Mouse (Mus musculus) hindbrain, embryonic 13.5 days (tissue): ENCODE results near the gene Mrps21. TPM values are rescaled to one million over a fixed set of nuclear protein-coding genes. Genes with fewer than 3 reads are reported as not detected.

ENCODE experiments used
- ATAC-seq: fragments of 200-750 bp; cut with Nextera tagmentation; 2 replicates; pipeline ENCODE4 v1.8.0; 2017; ENCODE audit warnings: moderate TSS enrichment; ENCODE audit not compliant: low FRiP score
- H3K27ac ChIP-seq: fragments of 300-500 bp; sonication (generic); 2 replicates; pipeline ENCODE4 v1.5.1; 2015; ENCODE audit warnings: inconsistent platforms, mild to moderate bottlenecking, moderate library complexity
- H3K27me3 ChIP-seq: fragments of 300-500 bp; sonication (generic); 2 replicates; pipeline ENCODE4 v1.6.1; 2015; ENCODE audit warnings: mild to moderate bottlenecking, inconsistent platforms
- H3K36me3 ChIP-seq: fragments of 300-500 bp; sonication (generic); 2 replicates; pipeline ENCODE4 v1.6.1; 2015; ENCODE audit warnings: mild to moderate bottlenecking, inconsistent platforms
- H3K4me1 ChIP-seq: fragments of 300-500 bp; sonication (generic); replicated peaks from 2 replicates; pipeline ENCODE4 v1.6.1; 2015; ENCODE audit warnings: inconsistent platforms
- H3K4me2 ChIP-seq: fragments of 300-500 bp; sonication (generic); 2 replicates; pipeline ENCODE4 v1.6.1; 2015; ENCODE audit warnings: inconsistent platforms, mild to moderate bottlenecking, moderate library complexity
- H3K4me3 ChIP-seq: fragments of 300-500 bp; sonication (generic); 2 replicates; pipeline ENCODE4 v1.5.1; 2015; ENCODE audit warnings: mild to moderate bottlenecking, inconsistent platforms
- H3K9ac ChIP-seq: fragments of 300-500 bp; sonication (generic); 2 replicates; pipeline ENCODE4 v1.6.1; 2015; ENCODE audit warnings: mild to moderate bottlenecking, inconsistent platforms
- H3K9me3 ChIP-seq: fragments of 300-500 bp; sonication (generic); 2 replicates; pipeline ENCODE4 v1.6.1; 2016; ENCODE audit warnings: inconsistent platforms
- whole genome bisulfite sequencing: fragments of 180-500 bp; shearing (Covaris S2); methylation state at CpG from one replicate; pipeline ENCODE4 v1.1.7; 2015; 5-methylcytosine and 5-hydroxymethylcytosine counted together
- polyA plus RNA-seq: library from polyadenylated mRNA; unstranded; fragments of >200 nt; fragmentation: Nextera tagmentation; extraction: Ambion mirVana; gene quantifications from 2 replicates; pipeline ENCODE4 v1.2.1, GENCODE M21; 2015

Gene Mrps21
- polyA plus RNA-seq, 1 experiment from 2014 or later, result 331 TPM

DNA sequence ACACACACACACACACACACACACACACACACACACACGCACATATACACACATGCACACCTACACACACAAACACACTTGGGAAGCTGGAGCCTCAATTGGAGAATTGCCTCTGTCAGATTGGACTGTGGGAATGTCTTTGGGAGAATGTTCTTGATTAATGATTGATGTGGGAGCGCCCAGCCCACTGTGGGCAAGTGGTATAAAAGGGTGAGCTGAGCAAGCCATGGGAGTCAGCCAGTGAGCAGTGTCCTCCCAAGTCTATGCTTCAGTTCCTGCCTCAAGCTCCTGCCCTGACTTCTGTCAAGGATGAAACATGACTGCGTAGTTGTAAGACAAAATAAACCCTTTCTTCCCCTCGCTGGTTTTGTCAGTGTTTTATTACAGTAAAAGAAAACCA is 16.3 kb upstream of the Mrps21 start:
- Histone ChIP-seq H3K9me3 (no peaks in the 10 kb centered on the region), H3K36me3 (no peaks in the 10 kb centered on the region), H3K27ac (no peak overlapping the region), H3K9ac (no peak overlapping the region), H3K27me3 (peaks cover 9% of the 10 kb centered on the region; the same call in 1 of the 2 replicates), H3K4me2 (no peak overlapping the region), H3K4me3 (no peak overlapping the region), H3K4me1 (peaks cover 16% of the 10 kb centered on the region)
- ATAC-seq, result no peak
- whole genome bisulfite sequencing, result 80% methylated on average over 4 of the region's 4 CpGs

DNA sequence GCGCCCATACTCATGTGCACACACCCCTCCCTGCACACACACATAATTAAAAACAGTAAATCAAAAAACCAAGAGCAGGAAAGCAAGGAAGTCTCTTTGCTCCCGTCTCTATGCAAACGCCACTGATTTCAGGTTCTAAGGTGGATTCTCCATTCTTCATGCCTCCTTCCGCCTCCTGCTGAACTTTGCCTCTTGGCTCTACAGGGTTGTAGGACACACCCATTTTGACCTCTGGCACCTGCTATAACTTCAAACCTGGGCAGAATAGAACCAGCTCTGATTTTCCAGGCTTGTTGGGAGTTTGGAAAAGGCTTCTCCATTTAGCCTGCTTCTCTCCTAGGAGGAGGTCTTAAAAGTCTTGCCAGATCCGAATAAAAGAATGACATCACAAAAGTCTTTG is 13.1 kb upstream of the Mrps21 start:
- Histone ChIP-seq H3K4me3 (no peak overlapping the region), H3K27ac (no peak overlapping the region), H3K27me3 (0 out of 2 replicates have a peak, but pooled peaks cover 3% of the 10 kb centered on the region), H3K4me2 (no peak overlapping the region), H3K9me3 (no peaks in the 10 kb centered on the region), H3K9ac (no peak overlapping the region), H3K4me1 (peaks cover 16% of the 10 kb centered on the region), H3K36me3 (no peaks in the 10 kb centered on the region)
- no peak for ATAC-seq
- 87% methylated on average over 5 of the region's 5 CpGs for WGBS

DNA sequence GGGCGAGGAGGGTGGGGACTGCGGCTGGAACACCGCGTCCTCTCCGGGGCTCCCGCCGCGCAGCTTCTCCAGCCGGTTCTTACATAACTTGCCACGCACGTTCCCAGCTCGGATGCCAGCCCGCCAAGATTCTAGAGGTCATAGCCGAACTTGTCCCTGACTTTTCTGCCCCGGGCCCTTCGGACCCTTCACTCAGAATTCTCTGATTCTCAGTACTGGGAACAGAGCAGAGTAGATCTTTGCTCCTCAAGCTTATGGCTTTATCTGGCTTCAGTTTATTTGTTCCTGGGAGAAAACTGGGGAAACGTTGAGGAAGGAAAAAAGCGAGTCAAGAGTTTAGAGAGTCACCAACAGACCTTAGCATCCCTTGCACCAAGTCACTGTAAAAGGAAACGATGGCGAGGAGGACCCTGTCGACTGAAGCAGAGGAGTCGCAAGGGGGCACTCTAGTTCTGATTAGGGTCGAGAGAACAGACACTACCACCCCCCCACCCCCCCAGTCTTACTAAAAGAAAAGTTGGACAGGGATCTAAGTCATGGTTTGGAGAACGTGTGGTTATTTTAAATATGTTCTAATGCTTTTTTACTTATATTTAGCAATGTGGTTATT is 11.6 kb upstream of the Mrps21 start:
- Histone ChIP-seq H3K9ac (peak overlapping the region; percentile 61), H3K4me3 (peak overlapping the region; percentile 59), H3K36me3 (no peaks in the 10 kb centered on the region), H3K4me2 (peak overlapping the region; percentile 98), H3K9me3 (no peaks in the 10 kb centered on the region), H3K27me3 (0 out of 2 replicates have a peak, but pooled peaks cover 3% of the 10 kb centered on the region), H3K27ac (no peak overlapping the region), H3K4me1 (peaks cover 16% of the 10 kb centered on the region)
- no peak for ATAC-seq
- 2% methylated on average over 24 of the region's 24 CpGs for WGBS

DNA sequence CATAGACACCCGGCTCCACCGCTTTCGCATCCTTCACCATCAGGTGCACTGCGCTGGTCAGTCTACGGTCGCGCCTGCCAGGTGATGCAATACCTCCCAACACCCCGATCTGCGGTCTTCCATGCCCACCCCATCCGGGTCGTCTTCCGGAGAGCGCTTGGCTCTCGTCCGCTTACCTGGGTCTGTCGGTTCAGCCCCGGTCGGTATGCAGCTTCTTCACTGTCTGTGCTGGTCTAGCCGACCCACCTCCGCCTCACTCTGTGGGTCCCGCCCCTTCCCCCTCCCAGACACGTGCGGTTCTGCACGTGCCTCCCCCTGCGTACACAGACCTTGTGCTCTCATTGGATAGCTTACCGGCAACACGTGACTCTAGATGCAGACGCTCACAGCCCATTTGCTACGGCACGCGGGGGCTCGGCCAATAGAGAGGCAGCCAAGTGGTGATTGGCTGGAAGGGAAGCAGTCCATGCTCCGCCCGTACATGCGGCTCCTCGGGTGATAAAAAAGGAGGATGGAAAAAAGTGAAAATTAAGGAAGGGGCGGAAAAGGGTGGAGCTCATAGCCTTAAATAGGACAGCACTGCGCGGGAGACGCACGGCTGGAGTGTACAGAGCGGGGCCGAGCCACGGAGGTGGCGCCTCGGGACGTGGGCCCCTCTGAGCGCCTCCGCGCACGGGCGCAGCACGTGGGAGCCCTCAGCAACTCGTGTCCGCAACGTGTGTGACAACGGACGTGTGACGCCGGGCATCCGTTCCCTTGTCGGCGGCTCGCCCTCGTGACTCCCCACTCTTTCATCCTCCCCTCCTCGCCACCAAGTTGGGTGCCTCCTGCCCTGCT is 10.9 kb upstream of the Mrps21 start, which contains the start of gene Ciart:
Gene Ciart (minus strand): TSS at position 273 of the 837 bp plus-strand sequence.
- peak within 1 kb of the TSS; percentile 98 for H3K4me2 ChIP-seq
- under 1% methylated on average over 43 of the region's 66 CpGs for WGBS
- no peaks in the 10 kb centered on the region for H3K9me3 ChIP-seq
- H3K4me3 ChIP-seq, result peak within 1 kb of the TSS; percentile 59
- H3K27me3 ChIP-seq, result 0 out of 2 replicates have a peak, but pooled peaks cover 3% of the 10 kb centered on the region
- peak within 1 kb of the TSS; percentile 61 for H3K9ac ChIP-seq
- peaks cover 16% of the 10 kb centered on the region for H3K4me1 ChIP-seq
- no peaks in the 10 kb centered on the region for H3K36me3 ChIP-seq
- no peak within 1 kb of the TSS for H3K27ac ChIP-seq
- peak; percentile 99 for ATAC-seq

DNA sequence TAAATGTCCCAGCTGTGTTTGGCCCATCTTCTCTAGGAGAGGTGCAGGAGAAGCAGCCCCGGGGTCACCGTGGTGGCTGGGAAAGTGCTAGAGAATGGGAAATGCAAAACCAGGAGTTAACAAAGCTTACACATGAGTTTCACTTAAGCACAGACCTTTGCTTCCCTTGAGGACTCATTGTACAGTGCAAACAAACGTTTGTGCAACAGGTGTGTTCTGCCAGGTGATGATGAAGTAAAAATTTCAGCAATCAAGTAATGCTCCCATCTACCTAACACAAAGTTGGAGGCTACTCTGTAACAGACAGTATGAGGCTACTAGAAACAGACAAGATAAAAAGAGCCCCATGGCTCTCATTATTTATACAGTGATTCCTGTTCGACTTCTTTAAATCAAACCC is 7.7 kb upstream of the Mrps21 start:
- Histone ChIP-seq H3K27me3 (0 out of 2 replicates have a peak, but pooled peaks cover under 1% of the 10 kb centered on the region), H3K36me3 (no peaks in the 10 kb centered on the region), H3K4me1 (peaks cover 16% of the 10 kb centered on the region), H3K9me3 (no peaks in the 10 kb centered on the region), H3K27ac (no peak overlapping the region), H3K9ac (no peak overlapping the region), H3K4me3 (no peak overlapping the region), H3K4me2 (no peak overlapping the region)
- ATAC-seq, result no peak
- WGBS, result 93% methylated on average over 4 of the region's 4 CpGs

DNA sequence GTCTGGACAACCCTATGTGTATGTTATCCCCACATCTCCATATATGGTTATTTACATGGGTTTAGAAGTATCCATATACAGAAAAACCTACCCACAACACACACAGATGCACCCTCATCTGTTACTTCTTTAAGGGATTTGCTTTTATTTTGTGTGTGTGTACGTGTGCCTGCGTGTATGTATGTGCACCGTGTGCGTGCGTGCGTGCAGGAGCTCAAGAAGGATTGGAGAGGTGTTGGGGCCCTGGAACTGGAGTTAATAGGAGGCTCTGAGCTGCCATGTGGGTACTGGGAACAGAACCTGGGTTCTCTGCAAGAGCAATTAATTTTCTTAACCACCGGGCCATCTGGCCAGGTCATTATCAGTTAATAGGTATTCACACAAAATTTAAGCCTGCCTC is 729 bp upstream of the Mrps21 start:
- ATAC-seq, result no peak
- Histone ChIP-seq H3K27ac (no peak overlapping the region), H3K27me3 (no peaks in the 10 kb centered on the region), H3K4me3 (peak overlapping the region; percentile 72), H3K9ac (peak overlapping the region; percentile 86), H3K4me2 (peak overlapping the region; percentile 82), H3K4me1 (peaks cover 25% of the 10 kb centered on the region), H3K36me3 (peaks cover 27% of the 10 kb centered on the region), H3K9me3 (no peaks in the 10 kb centered on the region)
- 82% methylated on average over 7 of the region's 7 CpGs for WGBS

DNA sequence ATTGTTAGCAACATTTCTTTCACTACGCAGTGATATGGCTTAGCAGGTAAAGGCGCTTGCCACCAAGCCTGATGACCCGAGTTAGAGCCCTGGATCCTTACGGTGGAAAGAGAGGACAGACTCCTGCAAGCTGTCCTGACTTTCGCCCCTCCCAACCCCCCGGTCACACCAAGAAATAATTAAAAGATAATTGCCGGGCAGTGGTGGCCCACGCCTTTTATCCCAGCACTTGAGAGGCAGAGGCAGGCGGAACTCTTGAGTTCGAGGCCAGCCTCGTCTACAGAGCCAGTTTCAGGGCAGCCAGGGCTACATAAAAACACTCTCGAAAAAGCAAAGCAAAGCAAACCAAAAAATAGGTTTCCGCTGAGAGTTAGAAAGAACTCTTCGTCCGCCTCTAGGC is 343 bp downstream of the Mrps21 start:
- Histone ChIP-seq H3K4me1 (peaks cover 25% of the 10 kb centered on the region), H3K36me3 (peaks cover 31% of the 10 kb centered on the region), H3K4me3 (peak overlapping the region; percentile 72), H3K27ac (peak overlapping the region; percentile 85), H3K27me3 (no peaks in the 10 kb centered on the region), H3K9ac (peak overlapping the region; percentile 86), H3K4me2 (peak overlapping the region; percentile 82), H3K9me3 (no peaks in the 10 kb centered on the region)
- 10% methylated on average over 15 of the region's 15 CpGs for WGBS
- peak; percentile 29; the same call in 1 of the 2 replicates for ATAC-seq

DNA sequence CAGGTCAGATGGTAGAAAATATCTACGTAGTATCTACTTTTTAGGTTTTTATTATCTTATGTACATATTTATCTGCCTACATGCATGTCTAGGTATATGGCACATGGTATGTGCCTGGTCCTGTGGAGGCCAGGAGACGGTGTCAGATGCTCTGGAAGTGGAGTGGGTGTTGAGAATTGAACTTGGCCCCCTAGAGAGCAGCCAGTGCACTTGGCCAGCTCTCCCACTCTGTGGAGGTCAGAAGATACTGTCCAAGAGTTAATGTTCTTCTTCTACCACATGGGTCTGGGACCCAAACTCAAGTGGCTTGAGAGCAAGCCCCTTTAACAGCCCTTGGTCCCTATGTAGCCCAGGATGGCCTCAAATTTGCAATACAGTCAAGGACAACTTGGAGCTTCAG is 3.9 kb downstream of the Mrps21 start:
- Histone ChIP-seq H3K27ac (no peak overlapping the region), H3K4me2 (no peak overlapping the region), H3K36me3 (peaks cover 55% of the 10 kb centered on the region), H3K27me3 (no peaks in the 10 kb centered on the region), H3K4me3 (no peak overlapping the region), H3K9me3 (no peaks in the 10 kb centered on the region), H3K9ac (no peak overlapping the region), H3K4me1 (peaks cover 23% of the 10 kb centered on the region)
- WGBS, result 96% methylated on average over 2 of the region's 2 CpGs
- no peak for ATAC-seq

DNA sequence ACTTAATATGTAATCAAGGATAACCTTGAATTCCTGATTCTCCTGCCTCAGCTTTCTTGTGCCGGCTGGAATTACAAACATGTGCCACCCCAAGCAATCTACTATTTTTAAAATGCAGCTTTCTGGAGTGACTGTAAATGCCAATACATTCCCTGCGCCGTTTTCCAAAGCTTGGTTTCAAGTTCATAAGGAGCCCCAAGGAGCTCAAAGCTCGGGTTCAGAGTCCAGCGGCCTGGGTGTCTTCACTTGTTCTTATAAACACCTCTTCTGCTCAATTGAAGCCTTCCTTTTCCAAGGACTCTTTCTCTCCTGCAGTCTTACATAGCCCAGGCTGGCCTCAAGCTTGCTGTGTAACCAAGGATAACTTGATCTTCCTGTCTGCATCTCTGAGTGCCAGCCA is 5.2 kb downstream of the Mrps21 start:
- no peak overlapping the region for H3K4me3 ChIP-seq
- ATAC-seq, result no peak
- no peak overlapping the region for H3K27ac ChIP-seq
- no peaks in the 10 kb centered on the region for H3K27me3 ChIP-seq
- peaks cover 58% of the 10 kb centered on the region for H3K36me3 ChIP-seq
- H3K9ac ChIP-seq, result no peak overlapping the region
- H3K9me3 ChIP-seq, result no peaks in the 10 kb centered on the region
- H3K4me1 ChIP-seq, result peaks cover 18% of the 10 kb centered on the region
- no peak overlapping the region for H3K4me2 ChIP-seq
- 90% methylated on average over 5 of the region's 5 CpGs for WGBS

DNA sequence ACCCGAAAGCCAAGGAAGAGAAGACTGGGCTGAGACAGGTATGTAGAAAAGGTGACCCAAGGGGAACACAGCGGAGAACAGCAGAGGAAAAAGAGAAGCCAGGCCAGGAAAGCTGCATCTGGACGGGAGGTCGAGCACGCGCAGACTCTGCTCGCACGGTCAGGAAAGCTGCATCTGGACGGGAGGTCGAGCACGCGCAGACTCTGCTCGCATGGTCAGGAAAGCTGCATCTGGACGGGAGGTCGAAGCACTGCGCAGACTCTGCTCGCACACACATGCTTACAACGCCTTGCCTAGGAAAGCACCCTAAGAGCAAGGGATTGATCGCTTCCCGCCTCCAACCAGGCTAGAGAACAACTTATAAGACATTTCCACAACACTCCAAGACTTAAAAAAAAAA is 5.7 kb downstream of the Mrps21 start:
- 94% methylated on average over 20 of the region's 20 CpGs for WGBS
- Histone ChIP-seq H3K4me2 (no peak overlapping the region), H3K9me3 (no peaks in the 10 kb centered on the region), H3K27me3 (no peaks in the 10 kb centered on the region), H3K9ac (no peak overlapping the region), H3K4me3 (no peak overlapping the region), H3K4me1 (peaks cover 13% of the 10 kb centered on the region), H3K27ac (no peak overlapping the region), H3K36me3 (peaks cover 58% of the 10 kb centered on the region)
- ATAC-seq, result no peak

DNA sequence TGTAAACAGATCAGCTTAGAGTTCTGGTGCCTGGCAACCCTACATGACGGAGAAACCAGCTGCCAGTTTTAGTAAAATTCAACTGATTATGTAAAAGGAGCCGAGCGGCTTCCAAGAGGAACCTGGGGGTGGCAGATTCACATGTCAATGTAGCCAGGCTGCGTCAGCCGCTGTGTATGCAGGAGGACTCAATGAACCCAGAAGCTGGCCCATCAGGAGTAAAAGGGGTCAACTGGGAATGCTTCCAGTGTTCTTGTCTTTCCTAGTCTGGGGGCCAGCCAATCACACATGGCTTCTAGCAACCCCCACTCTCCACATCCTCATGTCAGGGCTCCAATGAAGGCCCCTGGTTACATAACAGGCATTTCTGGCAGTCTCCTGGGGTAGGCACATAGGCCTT is 6.3 kb downstream of the Mrps21 start:
- Histone ChIP-seq H3K9me3 (no peaks in the 10 kb centered on the region), H3K27me3 (no peaks in the 10 kb centered on the region), H3K4me2 (no peak overlapping the region), H3K27ac (no peak overlapping the region), H3K4me1 (peaks cover 8% of the 10 kb centered on the region; the same call in 1 of the 2 replicates), H3K36me3 (peaks cover 56% of the 10 kb centered on the region), H3K4me3 (no peak overlapping the region), H3K9ac (no peak overlapping the region)
- WGBS, result 93% methylated on average over 5 of the region's 5 CpGs
- no peak for ATAC-seq

DNA sequence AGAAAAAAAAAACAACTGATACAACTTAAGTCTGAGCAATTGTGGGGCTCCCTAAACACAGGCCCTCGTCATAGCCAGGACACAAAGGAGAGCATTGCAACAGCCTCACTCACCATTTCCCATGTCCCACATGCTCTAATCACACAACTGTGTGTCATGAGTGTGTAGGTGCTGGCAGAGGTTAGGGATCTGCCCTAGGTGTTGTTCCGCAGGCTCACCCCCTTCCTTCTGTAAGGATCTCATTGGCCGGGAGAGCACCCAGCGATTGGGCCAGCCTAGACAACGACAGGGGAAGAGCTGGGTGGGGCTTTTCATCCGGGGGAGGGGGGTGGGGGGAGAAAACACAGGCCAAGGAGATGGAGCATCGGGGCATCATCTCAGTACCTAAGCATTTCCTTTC is 7.7 kb downstream of the Mrps21 start:
- Histone ChIP-seq H3K27ac (no peak overlapping the region), H3K27me3 (no peaks in the 10 kb centered on the region), H3K9ac (no peak overlapping the region), H3K4me2 (no peak overlapping the region), H3K4me1 (no peaks in the 10 kb centered on the region), H3K36me3 (peaks cover 44% of the 10 kb centered on the region), H3K4me3 (no peak overlapping the region), H3K9me3 (no peaks in the 10 kb centered on the region)
- 77% methylated on average over 7 of the region's 7 CpGs for WGBS
- no peak for ATAC-seq
